Mouse (Mus musculus) forebrain, embryonic 11.5 days (tissue): ENCODE measurements around the gene Aqp3. TPM values are rescaled to one million over a fixed set of nuclear protein-coding genes. Genes with fewer than 3 reads are reported as not detected.

Experiments used
- ATAC-seq: fragments of 200-750 bp; cut with Nextera tagmentation; replicated peaks from 2 replicates; pipeline ENCODE4 v1.8.0; 2017; ENCODE audit warnings: moderate TSS enrichment; ENCODE audit not compliant: low FRiP score
- DNase-seq: peaks from one replicate; pipeline ENCODE4 v3.0.0-alpha.2; 2017; ENCODE audit warnings: low spot score
- H3K27ac ChIP-seq: fragments of 300-500 bp; sonication (generic); 2 replicates; pipeline ENCODE4 v1.5.1; 2014; ENCODE audit warnings: low read depth, low read length
- H3K27me3 ChIP-seq: fragments of 300-500 bp; sonication (generic); 2 replicates; pipeline ENCODE4 v1.6.1; 2014; ENCODE audit warnings: mild to moderate bottlenecking, low read length, mixed read lengths; ENCODE audit not compliant: control insufficient read depth, insufficient read depth
- H3K36me3 ChIP-seq: fragments of 300-500 bp; sonication (generic); 2 replicates; pipeline ENCODE4 v1.6.1; 2014; ENCODE audit warnings: mild to moderate bottlenecking, low read length, moderate library complexity, mixed read lengths; ENCODE audit not compliant: control insufficient read depth, insufficient read depth
- H3K4me1 ChIP-seq: fragments of 300-500 bp; sonication (generic); replicated peaks from 2 replicates; pipeline ENCODE4 v1.6.1; 2014; ENCODE audit warnings: low read length, mixed read lengths; ENCODE audit not compliant: control insufficient read depth, insufficient read depth
- H3K4me2 ChIP-seq: fragments of 300-500 bp; sonication (generic); 2 replicates; pipeline ENCODE4 v1.6.1; 2014; ENCODE audit warnings: low read depth, mild to moderate bottlenecking, low read length, moderate library complexity, mixed read lengths; ENCODE audit not compliant: severe bottlenecking
- H3K4me3 ChIP-seq: fragments of 300-500 bp; sonication (generic); 2 replicates; pipeline ENCODE4 v1.5.1; 2014; ENCODE audit warnings: low read depth, low read length
- H3K9ac ChIP-seq: fragments of 300-500 bp; sonication (generic); 2 replicates; pipeline ENCODE4 v1.6.1; 2014; ENCODE audit warnings: low read length
- H3K9me3 ChIP-seq: fragments of 300-500 bp; sonication (generic); 2 replicates; pipeline ENCODE4 v1.6.1; 2016; ENCODE audit warnings: low read length, mixed read lengths; ENCODE audit not compliant: control insufficient read depth
- WGBS: fragments of 180-500 bp; shearing (Covaris S2); extraction: QIAGEN DNeasy Blood & Tissue Kit; methylation state at CpG from one replicate; pipeline ENCODE4 v1.1.7; 2014; 5-methylcytosine and 5-hydroxymethylcytosine counted together
- polyA plus RNA-seq: library from polyadenylated mRNA; unstranded; fragments of >200 nt; fragmentation: Nextera tagmentation; extraction: Ambion mirVana; gene quantifications from 2 replicates; pipeline ENCODE4 v1.2.1, GENCODE M21; 2014

Aqp3 gene
- polyA plus RNA-seq, result 1.6 and 2.1 TPM in 2 replicates

GRCm38 (mm10) chr4:41097871-41098576 lies at the start of gene Aqp3:
TSS of gene Aqp3 (minus strand) at chr4:41098183.
- Histone ChIP-seq H3K4me3 (peak within 1 kb of the TSS; percentile 36), H3K4me2 (peak within 1 kb of the TSS; percentile 82), H3K36me3 (no peaks in the 10 kb centered on the region), H3K9ac (peak within 1 kb of the TSS; percentile 57), H3K4me1 (peaks cover 4% of the 10 kb centered on the region; the same call in 1 of the 2 replicates), H3K27me3 (peaks cover 20% of the 10 kb centered on the region; the same call in 1 of the 2 replicates), H3K27ac (no peak within 1 kb of the TSS), H3K9me3 (no peaks in the 10 kb centered on the region)
- peak; percentile 62 for DNase-seq
- no peak for ATAC-seq
- WGBS, result under 1% methylated on average over 42 of the region's 42 CpGs

- no peak overlapping the region for H3K9ac ChIP-seq
- ATAC-seq (no peak), DNase-seq (no peak)
- no peaks in the 10 kb centered on the region for H3K9me3 ChIP-seq
- no peak overlapping the region for H3K4me2 ChIP-seq
- WGBS, result 92% methylated on average over 2 of the region's 2 CpGs
- no peaks in the 10 kb centered on the region for H3K27me3 ChIP-seq
- H3K27ac ChIP-seq, result no peak overlapping the region
- H3K4me3 ChIP-seq, result no peak overlapping the region
- peaks cover 2% of the 10 kb centered on the region; the same call in 1 of the 2 replicates for H3K36me3 ChIP-seq
- no peaks in the 10 kb centered on the region for H3K4me1 ChIP-seq
Observed at GRCm38 (mm10) chr4:41142601-41143000, 44.6 kb upstream of the Aqp3 start.

GRCm38 (mm10) chr4:41140174-41140875 lies 42.3 kb upstream of the Aqp3 start:
- Histone ChIP-seq H3K4me3 (no peak overlapping the region), H3K27me3 (no peaks in the 10 kb centered on the region), H3K36me3 (peaks cover 2% of the 10 kb centered on the region; the same call in 1 of the 2 replicates), H3K27ac (no peak overlapping the region), H3K4me2 (no peak overlapping the region), H3K9me3 (no peaks in the 10 kb centered on the region), H3K9ac (no peak overlapping the region), H3K4me1 (no peaks in the 10 kb centered on the region)
- ATAC-seq, result no peak
- 94% methylated on average over 6 of the region's 6 CpGs for WGBS
- no peak for DNase-seq

GRCm38 (mm10) chr4:41136811-41137210 lies 38.8 kb upstream of the Aqp3 start:
- H3K4me2 ChIP-seq, result peak overlapping the region; percentile 73
- H3K27me3 ChIP-seq, result no peaks in the 10 kb centered on the region
- H3K27ac ChIP-seq, result peak overlapping the region; percentile 99
- H3K36me3 ChIP-seq, result peaks cover 2% of the 10 kb centered on the region; the same call in 1 of the 2 replicates
- H3K4me1 ChIP-seq, result peaks cover 5% of the 10 kb centered on the region; the same call in 1 of the 2 replicates
- peak overlapping the region; percentile 99 for H3K9ac ChIP-seq
- DNase-seq, result no peak
- 0% methylated on average over 8 of the region's 8 CpGs for WGBS
- H3K4me3 ChIP-seq, result peak overlapping the region; percentile 94
- ATAC-seq, result no peak
- no peaks in the 10 kb centered on the region for H3K9me3 ChIP-seq

- WGBS, result 0% methylated on average over 4 of the region's 4 CpGs
Observed at GRCm38 (mm10) chr4:41136454-41136805, 38.4 kb upstream of the Aqp3 start.

GRCm38 (mm10) chr4:41135711-41136453 lies 37.9 kb upstream of the Aqp3 start, which contains the start of gene Ube2r2:
TSS of gene Ube2r2 (plus strand) at chr4:41135743.
- Histone ChIP-seq H3K27me3 (no peaks in the 10 kb centered on the region), H3K9me3 (no peaks in the 10 kb centered on the region), H3K4me2 (peak within 1 kb of the TSS; percentile 73), H3K4me3 (peak within 1 kb of the TSS; percentile 94), H3K27ac (peak within 1 kb of the TSS; percentile 99), H3K4me1 (peaks cover 5% of the 10 kb centered on the region; the same call in 1 of the 2 replicates), H3K9ac (peak within 1 kb of the TSS; percentile 99), H3K36me3 (peaks cover 2% of the 10 kb centered on the region; the same call in 1 of the 2 replicates)
- peak; percentile 84 for ATAC-seq
- WGBS, result under 1% methylated on average over 57 of the region's 65 CpGs
- peak; percentile 84 for DNase-seq

More at GRCm38 (mm10) chr4:41136454-41136805, 38.4 kb upstream of the Aqp3 start:
- Histone ChIP-seq H3K4me2 (peak overlapping the region; percentile 73), H3K27me3 (no peaks in the 10 kb centered on the region), H3K9me3 (no peaks in the 10 kb centered on the region), H3K4me3 (peak overlapping the region; percentile 94), H3K36me3 (peaks cover 2% of the 10 kb centered on the region; the same call in 1 of the 2 replicates), H3K4me1 (peaks cover 5% of the 10 kb centered on the region; the same call in 1 of the 2 replicates), H3K27ac (peak overlapping the region; percentile 99), H3K9ac (peak overlapping the region; percentile 99)
- ATAC-seq, result peak; percentile 21; the same call in 1 of the 2 replicates
- DNase-seq, result no peak

GRCm38 (mm10) chr4:41134935-41135710 lies 37.1 kb upstream of the Aqp3 start:
- Histone ChIP-seq H3K9me3 (no peaks in the 10 kb centered on the region), H3K4me2 (peak overlapping the region; percentile 73), H3K36me3 (no peaks in the 10 kb centered on the region; the same call in 1 of the 2 replicates), H3K27me3 (no peaks in the 10 kb centered on the region), H3K4me1 (peaks cover 5% of the 10 kb centered on the region; the same call in 1 of the 2 replicates), H3K4me3 (peak overlapping the region; percentile 94), H3K27ac (peak overlapping the region; percentile 99), H3K9ac (peak overlapping the region; percentile 99)
- ATAC-seq (peak; percentile 94), DNase-seq (peak; percentile 95)
- 0% methylated on average over 27 of the region's 70 CpGs for WGBS
